Mouse (Mus musculus) embryonic facial prominence, embryonic 11.5 days (tissue): Measurements from ENCODE around the gene BC025920. TPM values are rescaled to one million over a fixed set of nuclear protein-coding genes. Genes with fewer than 3 reads are reported as not detected.

ENCODE experiments used
- ATAC-seq: fragments of 200-750 bp; cut with Nextera tagmentation; replicated peaks from 2 replicates; pipeline ENCODE4 v1.8.0; 2017; ENCODE audit warnings: low read depth; ENCODE audit not compliant: insufficient number of reproducible peaks, low FRiP score, low TSS enrichment
- DNase-seq: peaks from one replicate; pipeline ENCODE4 v3.0.0-alpha.2; 2015; ENCODE audit warnings: low spot score
- H3K27ac ChIP-seq: fragments of 300-500 bp; sonication (generic); replicated peaks from 2 replicates; pipeline ENCODE4 v1.5.1; 2014; ENCODE audit warnings: mild to moderate bottlenecking, low read depth, low read length, control low read depth
- H3K27me3 ChIP-seq: fragments of 300-500 bp; sonication (generic); 2 replicates; pipeline ENCODE4 v1.6.1; 2014; ENCODE audit warnings: mild to moderate bottlenecking, low read length, moderate library complexity, mixed read lengths; ENCODE audit not compliant: control insufficient read depth, insufficient read depth
- H3K36me3 ChIP-seq: fragments of 300-500 bp; sonication (generic); replicated peaks from 2 replicates; pipeline ENCODE4 v1.6.1; 2014; ENCODE audit warnings: low read depth, mild to moderate bottlenecking, low read length, moderate library complexity, mixed read lengths; ENCODE audit not compliant: control insufficient read depth, insufficient read depth
- H3K4me1 ChIP-seq: fragments of 300-500 bp; sonication (generic); 2 replicates; pipeline ENCODE4 v1.6.1; 2014; ENCODE audit warnings: low read length, mixed read lengths; ENCODE audit not compliant: control insufficient read depth, insufficient read depth
- H3K4me2 ChIP-seq: fragments of 300-500 bp; sonication (generic); 2 replicates; pipeline ENCODE4 v1.6.1; 2014; ENCODE audit warnings: low read depth, mild to moderate bottlenecking, control low read depth, low read length, moderate library complexity
- H3K4me3 ChIP-seq: fragments of 300-500 bp; sonication (generic); 2 replicates; pipeline ENCODE4 v1.5.1; 2014; ENCODE audit warnings: low read depth, low read length, control low read depth
- H3K9ac ChIP-seq: fragments of 300-500 bp; sonication (generic); replicated peaks from 2 replicates; pipeline ENCODE4 v1.6.1; 2014; ENCODE audit warnings: mild to moderate bottlenecking, control low read depth, low read length
- H3K9me3 ChIP-seq: fragments of 300-500 bp; sonication (generic); replicated peaks from 2 replicates; pipeline ENCODE4 v1.6.1; 2016; ENCODE audit warnings: mild to moderate bottlenecking, low read length, inconsistent platforms, mixed read lengths; ENCODE audit not compliant: control insufficient read depth
- WGBS: fragments of 180-500 bp; shearing (Covaris S2); extraction: QIAGEN DNeasy Blood & Tissue Kit; methylation state at CpG from one replicate; pipeline ENCODE4 v1.1.7; 2014; 5-methylcytosine and 5-hydroxymethylcytosine counted together
- polyA plus RNA-seq: library from polyadenylated mRNA; unstranded; fragments of >200 nt; fragmentation: Nextera tagmentation; extraction: Ambion mirVana; gene quantifications from 2 replicates; pipeline ENCODE4 v1.2.1, GENCODE M21; 2014

BC025920 gene
- polyA plus RNA-seq, 1 experiment from 2014 or later = 0.70 TPM

GRCm38 (mm10) chr10:81655178-81655577 is 49.1 kb downstream of the BC025920 start:
- DNase-seq (no peak), ATAC-seq (no peak)
- Histone ChIP-seq H3K9ac (no peak overlapping the region), H3K4me3 (no peak overlapping the region), H3K36me3 (no peaks in the 10 kb centered on the region; the same call in 1 of the 2 replicates), H3K27me3 (no peaks in the 10 kb centered on the region), H3K4me1 (no peaks in the 10 kb centered on the region), H3K4me2 (no peak overlapping the region), H3K27ac (no peak overlapping the region), H3K9me3 (peaks cover 8% of the 10 kb centered on the region)
- 86% methylated on average over 10 of the region's 10 CpGs for WGBS

GRCm38 (mm10) chr10:81656174-81656573 is 50.1 kb downstream of the BC025920 start:
- Histone ChIP-seq H3K4me3 (no peak overlapping the region), H3K4me1 (no peaks in the 10 kb centered on the region), H3K36me3 (no peaks in the 10 kb centered on the region; the same call in 1 of the 2 replicates), H3K9ac (no peak overlapping the region), H3K27ac (no peak overlapping the region), H3K4me2 (no peak overlapping the region), H3K27me3 (no peaks in the 10 kb centered on the region), H3K9me3 (peaks cover 8% of the 10 kb centered on the region)
- no peak for DNase-seq
- 97% methylated on average over 2 of the region's 2 CpGs for WGBS
- no peak for ATAC-seq

Other genes with a start within 250 kb of the BC025920 start
- 3.4 and 4.0 TPM in 2 replicates for gene Mfsd12, start 248.8 kb upstream of the BC025920 start, polyA plus RNA-seq
- gene 4930404N11Rik, start 240.5 kb upstream of the BC025920 start, polyA plus RNA-seq = not detected in 2 replicates
- 92.1 and 95.0 TPM in 2 replicates for gene Fzr1, start 227.8 kb upstream of the BC025920 start, polyA plus RNA-seq
- 45.0 and 52.5 TPM in 2 replicates for gene Dohh, start 221.8 kb upstream of the BC025920 start, polyA plus RNA-seq
- gene Gm48551, start 221.8 kb upstream of the BC025920 start, polyA plus RNA-seq = 2.5 and 4.1 TPM in 2 replicates
- gene Gm48552, start 217.3 kb upstream of the BC025920 start, polyA plus RNA-seq = 0.63 TPM in 1 of 2 replicates, not detected in the other
- gene Smim24, start 213.2 kb upstream of the BC025920 start, polyA plus RNA-seq = 3.4 and 4.1 TPM in 2 replicates
- gene Nfic, start 150.6 kb upstream of the BC025920 start, polyA plus RNA-seq = 13.1 and 16.1 TPM in 2 replicates
- gene Celf5, start 123.6 kb upstream of the BC025920 start, polyA plus RNA-seq = 2.5 and 2.7 TPM in 2 replicates
- 31.9 and 44.2 TPM in 2 replicates for gene Ncln, start 109.9 kb upstream of the BC025920 start, polyA plus RNA-seq
- gene S1pr4, start 106.1 kb upstream of the BC025920 start, polyA plus RNA-seq = 0.20 and 0.31 TPM in 2 replicates
- 0.77 and 0.92 TPM in 2 replicates for gene Gna15, start 82.0 kb upstream of the BC025920 start, polyA plus RNA-seq
- gene Gna11, start 61.1 kb upstream of the BC025920 start, polyA plus RNA-seq = 62.0 and 68.6 TPM in 2 replicates
- 303 and 321 TPM in 2 replicates for gene Aes, start 46.8 kb upstream of the BC025920 start, polyA plus RNA-seq
- 14.1 and 15.3 TPM in 2 replicates for gene Tle2, start 31.7 kb upstream of the BC025920 start, polyA plus RNA-seq
- 7.1 and 10.7 TPM in 2 replicates for gene Tle6, start 5.2 kb upstream of the BC025920 start, polyA plus RNA-seq
- gene Sirt6, start 21.5 kb downstream of the BC025920 start, polyA plus RNA-seq = 37.8 and 39.8 TPM in 2 replicates
- gene Ankrd24, start 22.3 kb downstream of the BC025920 start, polyA plus RNA-seq = 3.2 and 4.1 TPM in 2 replicates
- gene Gm10778, start 42.8 kb downstream of the BC025920 start, polyA plus RNA-seq = 5.1 and 5.2 TPM in 2 replicates
- 18.2 and 19.4 TPM in 2 replicates for gene Zfp433, start 98.6 kb downstream of the BC025920 start, polyA plus RNA-seq
- gene Gm3055, start 164.9 kb downstream of the BC025920 start, polyA plus RNA-seq = 16.8 and 17.8 TPM in 2 replicates
- gene Gm4767, start 205.9 kb downstream of the BC025920 start, polyA plus RNA-seq = 4.0 and 4.4 TPM in 2 replicates